Mouse (Mus musculus) liver, embryonic 14.5 days (tissue): ENCODE results near the gene Abhd17c. TPM values are rescaled to one million over a fixed set of nuclear protein-coding genes. Genes with fewer than 3 reads are reported as not detected.

ENCODE experiments used
- ATAC-seq: fragments of 200-750 bp; cut with Nextera tagmentation; 2 replicates; pipeline ENCODE4 v1.8.0; 2017; ENCODE audit warnings: moderate number of reproducible peaks, mild to moderate bottlenecking, moderate library complexity; ENCODE audit not compliant: insufficient read depth
- DNase-seq, 3 experiments: peaks; one replicate each; pipeline ENCODE4 v3.0.0-alpha.2; 2012 to 2013; ENCODE audit warnings: low read depth in 3 of 3, low spot score in 3 of 3
- H3K27ac ChIP-seq: fragments of 300-500 bp; sonication (generic); 2 replicates; pipeline ENCODE4 v1.5.1; 2014; ENCODE audit warnings: moderate library complexity, mild to moderate bottlenecking, control low read depth, inconsistent platforms
- H3K27me3 ChIP-seq: fragments of 300-500 bp; sonication (generic); 2 replicates; pipeline ENCODE4 v1.6.1; 2014; ENCODE audit warnings: mild to moderate bottlenecking, low read length, moderate library complexity; ENCODE audit not compliant: control insufficient read depth, insufficient read depth
- H3K36me3 ChIP-seq: fragments of 300-500 bp; sonication (generic); replicated peaks from 2 replicates; pipeline ENCODE4 v1.6.1; 2014; ENCODE audit warnings: low read depth; ENCODE audit not compliant: control insufficient read depth, insufficient read depth
- H3K4me1 ChIP-seq, 2 experiments: fragments of 200-500 bp in 1 of 2; fragments of 300-500 bp in 1 of 2; sonication (generic) in 1 of 2; replicated peaks; 2 replicates each; pipeline ENCODE4 v1.6.1; 2012 to 2014; ENCODE audit warnings: antibody characterized with exemption in 1 of 2, inconsistent platforms in 1 of 2, low read length in 1 of 2; ENCODE audit not compliant: control insufficient read depth in 2 of 2, insufficient read depth in 2 of 2
- H3K4me2 ChIP-seq: fragments of 300-500 bp; sonication (generic); 2 replicates; pipeline ENCODE4 v1.6.1; 2014; ENCODE audit warnings: low read depth, mild to moderate bottlenecking, control low read depth, moderate library complexity
- H3K4me3 ChIP-seq, 2 experiments: fragments of 200-500 bp in 1 of 2; fragments of 300-500 bp in 1 of 2; sonication (generic) in 1 of 2; 2 replicates each; pipeline ENCODE4 v1.5.1; 2012 to 2014; ENCODE audit warnings: low read depth in 2 of 2, low read length in 2 of 2, mild to moderate bottlenecking in 2 of 2, control low read depth in 1 of 2, inconsistent platforms in 1 of 2, moderate library complexity in 1 of 2; ENCODE audit not compliant: insufficient read depth in 1 of 2
- H3K9ac ChIP-seq: fragments of 300-500 bp; sonication (generic); replicated peaks from 2 replicates; pipeline ENCODE4 v1.6.1; 2014; ENCODE audit warnings: mild to moderate bottlenecking, control low read depth, moderate library complexity
- H3K9me3 ChIP-seq: fragments of 300-500 bp; sonication (generic); 2 replicates; pipeline ENCODE4 v1.6.1; 2016; ENCODE audit warnings: low read length, mixed read lengths; ENCODE audit not compliant: control insufficient read depth
- CTCF ChIP-seq: IDR thresholded peaks from 2 replicates; pipeline ENCODE4 v1.5.1; 2016; ENCODE audit warnings: antibody characterized with exemption, low read depth, control low read depth
- EP300 ChIP-seq: IDR thresholded peaks from 2 replicates; pipeline ENCODE4 v1.6.1; 2016; ENCODE audit warnings: antibody characterized with exemption, low read depth
- WGBS: fragments of 180-500 bp; shearing (Covaris S2); extraction: QIAGEN DNeasy Blood & Tissue Kit; methylation state at CpG from one replicate; pipeline ENCODE4 v1.1.7; 2014; ENCODE audit not compliant: insufficient replicate concordance; 5-methylcytosine and 5-hydroxymethylcytosine counted together
- polyA plus RNA-seq, 2 experiments: library from polyadenylated mRNA; depleted of rRNA in 1 of 2; stranded (reverse) in 1 of 2; unstranded in 1 of 2; fragments of >200 nt; fragmentation: Nextera tagmentation in 1 of 2; extraction: Ambion mirVana in 1 of 2; gene quantifications; 2 replicates each; pipeline versions ENCODE4 v1.2.1 to v1.2.3; 2012 to 2014

The Abhd17c gene
- polyA plus RNA-seq, 2 experiments: 13.0 to 15.1 TPM

DNA sequence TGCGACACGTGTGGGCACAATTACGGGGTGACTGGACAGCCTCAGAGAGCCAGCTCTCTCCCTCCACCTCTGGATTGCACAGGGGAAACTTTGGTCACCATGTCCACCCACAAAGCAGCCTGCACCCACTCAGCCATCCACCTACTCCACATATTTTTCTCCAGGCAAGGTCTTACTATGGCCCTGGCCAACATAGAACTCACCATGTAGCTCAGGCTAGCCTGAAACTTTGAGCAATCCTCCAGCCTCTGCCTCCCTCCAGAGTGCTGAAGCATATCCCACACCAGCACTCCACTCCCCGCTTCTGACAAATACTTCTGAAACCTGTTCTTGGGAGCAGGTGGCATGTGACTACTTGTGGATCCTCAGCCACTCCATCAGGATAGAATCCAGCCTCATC is 1.9 kb downstream of the Abhd17c start:
- no peak for TF ChIP-seq CTCF
- TF ChIP-seq EP300: no peak
- Histone ChIP-seq H3K4me3 (peak overlapping the region; percentile 33 to 90), H3K4me1 (peaks cover 8 to 37% of the 10 kb centered on the region in 2 experiments; a peak in 3 of 4 replicates), H3K27ac (no peak overlapping the region), H3K9me3 (no peaks in the 10 kb centered on the region), H3K9ac (no peak overlapping the region), H3K36me3 (no peaks in the 10 kb centered on the region), H3K4me2 (peak overlapping the region; percentile 96), H3K27me3 (no peaks in the 10 kb centered on the region)
- ATAC-seq (no peak), DNase-seq (no peak)
- WGBS: 59% methylated on average over 4 of the region's 4 CpGs

DNA sequence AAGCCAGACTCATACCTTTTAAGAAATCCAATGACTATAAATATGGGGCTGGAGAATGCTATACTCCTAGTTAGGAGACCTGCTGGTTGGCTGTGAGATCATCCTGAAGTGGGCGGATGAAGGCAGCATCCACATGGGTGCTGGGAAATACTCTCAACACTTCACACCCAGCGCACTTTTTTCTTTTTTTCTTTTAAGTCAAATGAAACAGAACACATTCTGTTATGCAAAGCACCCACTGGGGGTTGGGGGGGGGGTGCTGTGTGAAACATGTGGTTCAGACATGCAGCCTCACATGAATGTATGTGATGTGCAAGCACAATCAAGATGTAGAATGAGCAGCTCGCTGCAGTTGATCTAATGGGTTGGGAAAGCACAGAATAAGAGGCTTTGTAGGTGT is 2.8 kb downstream of the Abhd17c start:
- H3K27me3 ChIP-seq: no peaks in the 10 kb centered on the region

DNA sequence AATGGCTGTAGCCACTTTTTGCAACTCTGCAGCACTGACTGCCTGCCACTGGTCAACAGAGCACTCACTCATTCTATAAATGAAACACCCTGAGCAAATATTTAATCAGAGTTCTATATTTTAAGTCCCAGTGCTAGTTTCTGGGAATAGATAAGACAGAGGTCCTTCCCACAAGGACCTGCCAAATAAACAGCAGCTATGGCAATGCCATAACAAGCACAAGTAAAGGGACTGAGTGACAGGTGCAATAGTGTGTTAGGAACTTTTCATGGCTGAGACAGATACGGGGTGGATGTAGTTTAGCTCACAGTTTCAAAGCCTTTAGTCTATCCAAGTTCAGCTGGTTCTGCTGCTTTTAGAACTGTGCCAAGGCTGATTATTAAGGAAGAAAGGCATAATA is 3.9 kb downstream of the Abhd17c start:
- WGBS: 56% methylated on average over 1 of the region's 1 CpGs
- Histone ChIP-seq H3K27me3 (no peaks in the 10 kb centered on the region), H3K4me2 (no peak overlapping the region), H3K36me3 (no peaks in the 10 kb centered on the region), H3K9ac (no peak overlapping the region), H3K4me3 (no peak overlapping the region), H3K27ac (no peak overlapping the region), H3K9me3 (no peaks in the 10 kb centered on the region), H3K4me1 (peaks cover 12 to 55% of the 10 kb centered on the region in 2 experiments)
- ATAC-seq: no peak
- no peak for DNase-seq
- no peak for TF ChIP-seq EP300
- TF ChIP-seq CTCF: no peak

More for the DNA sequence above, 2.8 kb downstream of the Abhd17c start:
- no peak overlapping the region for H3K4me2 ChIP-seq
- no peak overlapping the region for H3K27ac ChIP-seq
- DNase-seq (no peak), ATAC-seq (no peak)
- TF ChIP-seq CTCF: no peak
- no peak for TF ChIP-seq EP300
- peaks cover 8 to 45% of the 10 kb centered on the region in 2 experiments; a peak in 3 of 4 replicates for H3K4me1 ChIP-seq
- no peak overlapping the region for H3K9ac ChIP-seq
- H3K9me3 ChIP-seq: no peaks in the 10 kb centered on the region
- no peak overlapping the region for H3K4me3 ChIP-seq
- H3K36me3 ChIP-seq: no peaks in the 10 kb centered on the region
- WGBS: 66% methylated on average over 3 of the region's 3 CpGs

DNA sequence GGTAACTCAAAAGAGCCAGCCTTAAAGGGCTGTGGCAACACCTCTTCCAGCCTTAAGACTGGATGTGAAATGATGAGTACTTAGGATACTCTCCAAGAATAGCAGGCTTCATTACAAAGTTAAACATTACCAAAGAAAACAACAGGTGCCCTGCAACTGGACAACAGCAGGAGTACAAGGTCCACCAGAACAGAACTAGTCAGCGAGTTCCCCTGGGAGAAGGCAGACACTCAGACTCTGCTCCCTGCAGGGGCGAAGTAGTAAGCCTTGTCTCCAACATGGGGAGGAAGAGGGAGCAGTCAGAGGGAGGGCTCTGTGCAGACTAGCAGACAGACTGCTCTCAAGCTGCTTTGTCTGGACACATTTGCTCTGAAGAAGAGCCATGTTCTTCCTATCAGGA is 6.1 kb downstream of the Abhd17c start:
- TF ChIP-seq EP300: no peak
- no peak for TF ChIP-seq CTCF
- Histone ChIP-seq H3K4me3 (no peak overlapping the region), H3K4me1 (peaks cover 10 to 62% of the 10 kb centered on the region in 2 experiments), H3K27ac (no peak overlapping the region), H3K9ac (no peak overlapping the region), H3K27me3 (no peaks in the 10 kb centered on the region), H3K4me2 (peak overlapping the region; percentile 35), H3K9me3 (no peaks in the 10 kb centered on the region), H3K36me3 (no peaks in the 10 kb centered on the region)
- no peak for DNase-seq
- ATAC-seq: peak; percentile 22; the same call in 1 of the 2 replicates
- WGBS: 55% methylated on average over 2 of the region's 2 CpGs

DNA sequence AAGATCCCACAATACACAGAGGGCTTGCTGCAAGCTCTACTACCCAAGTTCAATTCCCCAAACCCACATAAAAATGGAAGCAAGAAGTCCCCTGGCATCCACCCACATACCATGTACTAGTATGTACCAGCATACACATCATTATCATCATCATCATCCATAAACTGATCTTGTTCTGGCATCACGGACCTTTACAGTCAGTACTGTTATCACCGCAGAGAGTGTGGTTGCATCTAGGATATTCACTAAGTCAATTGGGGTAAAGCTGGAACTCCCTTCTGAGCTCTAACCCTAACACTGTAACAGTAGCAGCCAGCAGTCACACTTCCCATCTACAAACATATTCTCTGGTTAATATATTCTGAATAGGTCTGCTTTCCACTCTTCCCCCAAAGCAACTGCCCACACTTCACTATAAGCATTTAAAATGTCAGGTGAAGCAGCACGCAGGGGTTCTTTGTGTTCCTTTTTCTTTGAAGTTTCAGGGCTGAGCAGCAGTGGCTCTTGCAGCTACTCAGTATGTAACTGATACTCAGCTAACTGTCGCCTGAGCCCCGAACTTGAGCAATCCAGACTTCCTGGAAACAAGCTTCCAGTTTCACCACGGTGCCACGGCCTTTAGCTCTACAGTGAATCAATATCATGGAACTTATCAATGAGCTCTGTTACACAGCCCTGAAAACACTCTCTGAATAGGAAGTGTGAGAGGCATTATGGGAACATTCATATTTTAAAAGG is 8.8 kb downstream of the Abhd17c start:
- no peaks in the 10 kb centered on the region for H3K36me3 ChIP-seq
- peak overlapping the region; percentile 22; the same call in 1 of the 2 replicates for H3K4me2 ChIP-seq
- TF ChIP-seq CTCF: no peak
- no peak for TF ChIP-seq EP300
- H3K9ac ChIP-seq: no peak overlapping the region
- H3K9me3 ChIP-seq: no peaks in the 10 kb centered on the region
- H3K4me1 ChIP-seq: peaks cover 4 to 60% of the 10 kb centered on the region in 2 experiments; a peak in 3 of 4 replicates
- H3K27ac ChIP-seq: no peak overlapping the region
- peak; percentile 44; the same call in 1 of the 2 replicates for ATAC-seq
- WGBS: 27% methylated on average over 7 of the region's 7 CpGs
- no peak for DNase-seq
- no peak overlapping the region for H3K4me3 ChIP-seq
- no peaks in the 10 kb centered on the region for H3K27me3 ChIP-seq
